Mouse (Mus musculus): Measurements from ENCODE around the gene Rxfp2. TPM values are rescaled to one million over a fixed set of nuclear protein-coding genes. Genes with fewer than 3 reads are reported as not detected.

The Rxfp2 gene
- polyA plus RNA-seq, 1 experiment from 2014 or later: 4.3 TPM

Other genes with a start within 250 kb of the Rxfp2 start
- gene Fry, start 100.0 kb downstream of the Rxfp2 start, polyA plus RNA-seq (2015; fragmentation: Nextera tagmentation; extraction: Ambion mirVana): 7.0 and 8.3 TPM in 2 replicates

Measured in kidney, embryonic 15.5 days (tissue).